Mouse (Mus musculus): ENCODE measurements around the gene Wdr83. TPM values are rescaled to one million over a fixed set of nuclear protein-coding genes. Genes with fewer than 3 reads are reported as not detected.
"Not testable (repeated sequence)": the region's sequence is repeated elsewhere in the genome, so short reads cannot be mapped to it uniquely, and the experiment has no call there.

The Wdr83 gene
- polyA plus RNA-seq, 1 experiment = 16.8 TPM

DNA sequence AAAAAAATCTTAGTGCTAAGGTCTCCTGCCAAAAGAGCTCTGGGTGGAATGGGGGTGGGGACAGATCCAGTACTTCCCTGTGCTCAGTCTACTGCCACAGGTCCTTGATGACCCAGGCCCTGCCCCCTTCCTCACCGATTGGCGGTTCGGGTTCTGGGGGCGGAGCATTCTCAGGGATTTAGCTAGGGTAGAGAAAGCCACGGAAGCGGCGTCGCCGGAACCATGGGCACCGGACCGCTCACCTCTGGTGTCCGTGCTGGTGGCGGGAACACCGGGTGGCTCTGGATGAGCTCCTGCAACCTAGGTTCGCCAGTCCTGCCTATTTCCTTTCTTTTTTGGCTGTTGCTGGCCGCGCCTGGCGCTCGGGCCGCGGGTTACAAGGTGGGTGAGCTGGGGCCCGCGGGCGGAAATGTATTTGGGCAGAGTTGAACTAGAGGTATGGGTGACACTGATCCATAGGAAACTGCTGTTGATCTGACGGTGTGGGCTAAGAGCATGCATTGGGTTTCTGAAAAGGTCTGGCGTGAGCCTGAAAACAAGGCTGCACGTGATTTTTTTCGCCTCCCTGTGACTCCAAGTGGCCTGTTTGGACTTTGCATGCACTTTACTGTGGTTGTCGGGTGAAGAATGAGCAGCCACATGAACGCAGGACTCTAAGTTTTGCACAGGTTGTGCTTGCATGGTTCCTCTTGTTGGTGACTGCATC is 2.2 kb upstream of the Wdr83 start, which contains the start of gene Man2b1:
Gene Man2b1, plus strand, starts transcription at position 163 of the 706 bp plus-strand sequence.
- H3K27ac ChIP-seq (ENCODE audit: insufficient read depth, low read length) = no peak within 1 kb of the TSS
- peaks cover 27% of the 10 kb centered on the region for H3K36me3 ChIP-seq (ENCODE audit: control insufficient read depth, insufficient read depth, low read length, poor library complexity, severe bottlenecking)
- peak; percentile 93 for TF ChIP-seq POLR2A (IDR thresholded peaks at IDR 0.05; ENCODE audit: insufficient read depth, low read length)
- no peak for TF ChIP-seq EP300 (IDR thresholded peaks at IDR 0.05; ENCODE audit: insufficient read depth, low read depth, low read length)
- TF ChIP-seq CTCF (IDR thresholded peaks at IDR 0.05; ENCODE audit: low read depth, low read length) = no peak
- peak within 1 kb of the TSS; percentile 95 for H3K4me3 ChIP-seq (ENCODE audit: low read depth, low read length)
- no peaks in the 10 kb centered on the region for H3K27me3 ChIP-seq (ENCODE audit: control insufficient read depth, insufficient read depth, low read length, poor library complexity, severe bottlenecking)
- no peaks in the 10 kb centered on the region for H3K9me3 ChIP-seq (replicated peaks; ENCODE audit: control insufficient read depth, insufficient read depth, low read length, poor library complexity, severe bottlenecking)
- peak within 1 kb of the TSS; percentile 85 for H3K9ac ChIP-seq (ENCODE audit: low read depth, poor library complexity, severe bottlenecking)
- no peaks in the 10 kb centered on the region for H3K4me1 ChIP-seq (ENCODE audit: control insufficient read depth, insufficient read depth, low read length)

DNA sequence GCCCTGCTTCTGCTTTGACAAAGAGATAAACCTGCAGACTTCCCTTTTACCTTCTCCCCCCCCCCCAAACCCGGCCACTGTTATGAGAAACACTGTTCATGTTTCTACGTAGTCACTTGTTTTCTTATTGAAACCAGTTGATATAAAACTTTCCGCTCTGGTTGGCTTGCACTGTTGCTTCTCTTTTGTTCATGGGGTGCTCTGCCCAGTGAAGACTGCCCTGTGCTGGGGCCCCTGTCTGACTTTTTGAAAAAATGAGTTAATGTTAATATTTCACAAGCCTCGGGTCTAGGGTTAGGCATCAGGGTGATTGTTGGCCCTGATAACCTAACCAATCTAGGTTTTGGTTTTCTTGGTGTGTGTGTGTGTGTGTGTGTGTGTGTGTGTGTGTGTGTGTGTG is 1.1 kb upstream of the Wdr83 start:
- not testable (repeated sequence) for H3K27me3 ChIP-seq (ENCODE audit: control insufficient read depth, insufficient read depth, low read length, poor library complexity, severe bottlenecking); H3K4me3 ChIP-seq (ENCODE audit: low read depth, low read length)

GRCm38 (mm10) chr8:85080532-85081215 is 432 bp downstream of the Wdr83 start, which contains the start of gene Wdr83os:
Gene Wdr83os, plus strand, starts transcription at chr8:85080740.
- peak within 1 kb of the TSS; percentile 1; the same call in 1 of the 2 replicates for H3K27ac ChIP-seq (ENCODE audit: insufficient read depth, low read length)

More for the DNA sequence above, 1.1 kb upstream of the Wdr83 start:
- not testable (repeated sequence) for H3K9ac ChIP-seq (ENCODE audit: low read depth, poor library complexity, severe bottlenecking); H3K27ac ChIP-seq (ENCODE audit: insufficient read depth, low read length); H3K4me1 ChIP-seq (ENCODE audit: control insufficient read depth, insufficient read depth, low read length); H3K9me3 ChIP-seq (replicated peaks; ENCODE audit: control insufficient read depth, insufficient read depth, low read length, poor library complexity, severe bottlenecking)
- H3K36me3 ChIP-seq (ENCODE audit: control insufficient read depth, insufficient read depth, low read length, poor library complexity, severe bottlenecking) = peaks cover 24% of the 10 kb centered on the region

GRCm38 (mm10) chr8:85080214-85080531 is 933 bp downstream of the Wdr83 start:
- H3K9me3 ChIP-seq (replicated peaks; ENCODE audit: control insufficient read depth, insufficient read depth, low read length, poor library complexity, severe bottlenecking) = no peaks in the 10 kb centered on the region
- peak overlapping the region; percentile 85 for H3K9ac ChIP-seq (ENCODE audit: low read depth, poor library complexity, severe bottlenecking)
- peaks cover 22% of the 10 kb centered on the region for H3K36me3 ChIP-seq (ENCODE audit: control insufficient read depth, insufficient read depth, low read length, poor library complexity, severe bottlenecking)
- H3K4me3 ChIP-seq (ENCODE audit: low read depth, low read length) = peak overlapping the region; percentile 95
- TF ChIP-seq CTCF (IDR thresholded peaks at IDR 0.05; ENCODE audit: low read depth, low read length) (no peak), POLR2A (IDR thresholded peaks at IDR 0.05; ENCODE audit: insufficient read depth, low read length) (no peak), EP300 (IDR thresholded peaks at IDR 0.05; ENCODE audit: insufficient read depth, low read depth, low read length) (no peak)
- no peaks in the 10 kb centered on the region for H3K27me3 ChIP-seq (ENCODE audit: control insufficient read depth, insufficient read depth, low read length, poor library complexity, severe bottlenecking)
- no peak overlapping the region for H3K27ac ChIP-seq (ENCODE audit: insufficient read depth, low read length)
- H3K4me1 ChIP-seq (ENCODE audit: control insufficient read depth, insufficient read depth, low read length) = no peaks in the 10 kb centered on the region

More at GRCm38 (mm10) chr8:85080532-85081215, 432 bp downstream of the Wdr83 start, which contains the start of gene Wdr83os:
- H3K9ac ChIP-seq (ENCODE audit: low read depth, poor library complexity, severe bottlenecking) = peak within 1 kb of the TSS; percentile 85
- no peaks in the 10 kb centered on the region for H3K9me3 ChIP-seq (replicated peaks; ENCODE audit: control insufficient read depth, insufficient read depth, low read length, poor library complexity, severe bottlenecking)
- H3K36me3 ChIP-seq (ENCODE audit: control insufficient read depth, insufficient read depth, low read length, poor library complexity, severe bottlenecking) = peaks cover 22% of the 10 kb centered on the region
- H3K27me3 ChIP-seq (ENCODE audit: control insufficient read depth, insufficient read depth, low read length, poor library complexity, severe bottlenecking) = no peaks in the 10 kb centered on the region
- H3K4me1 ChIP-seq (ENCODE audit: control insufficient read depth, insufficient read depth, low read length) = no peaks in the 10 kb centered on the region
- TF ChIP-seq CTCF (IDR thresholded peaks at IDR 0.05; ENCODE audit: low read depth, low read length) (no peak), POLR2A (IDR thresholded peaks at IDR 0.05; ENCODE audit: insufficient read depth, low read length) (no peak), EP300 (IDR thresholded peaks at IDR 0.05; ENCODE audit: insufficient read depth, low read depth, low read length) (no peak)
- H3K4me3 ChIP-seq (ENCODE audit: low read depth, low read length) = peak within 1 kb of the TSS; percentile 95

DNA sequence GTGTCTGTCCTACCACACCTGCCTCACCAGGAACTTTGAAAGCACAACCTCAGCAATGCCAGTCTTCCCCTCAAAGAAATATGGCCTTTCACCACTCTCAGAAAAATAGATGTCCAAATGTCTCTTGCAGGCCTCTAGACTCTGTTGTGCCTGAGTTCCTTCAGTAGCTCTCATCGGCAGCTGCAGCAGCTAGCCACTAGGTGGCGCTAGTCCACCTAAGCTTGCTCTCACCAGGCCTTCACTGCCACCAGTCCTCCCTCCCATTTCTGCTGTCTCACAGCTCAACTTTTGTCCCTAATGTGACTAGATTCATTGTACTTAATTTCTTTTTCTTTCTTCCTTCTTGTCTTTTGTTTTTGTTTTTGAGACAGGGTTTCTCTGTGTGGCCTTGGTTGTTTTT is 4.1 kb downstream of the Wdr83 start:
- Histone ChIP-seq H3K27ac (ENCODE audit: insufficient read depth, low read length) (no peak overlapping the region), H3K4me3 (ENCODE audit: low read depth, low read length) (no peak overlapping the region), H3K9ac (ENCODE audit: low read depth, poor library complexity, severe bottlenecking) (no peak overlapping the region), H3K27me3 (ENCODE audit: control insufficient read depth, insufficient read depth, low read length, poor library complexity, severe bottlenecking) (no peaks in the 10 kb centered on the region), H3K4me1 (ENCODE audit: control insufficient read depth, insufficient read depth, low read length) (no peaks in the 10 kb centered on the region), H3K9me3 (replicated peaks; ENCODE audit: control insufficient read depth, insufficient read depth, low read length, poor library complexity, severe bottlenecking) (no peaks in the 10 kb centered on the region), H3K36me3 (ENCODE audit: control insufficient read depth, insufficient read depth, low read length, poor library complexity, severe bottlenecking) (peaks cover 37% of the 10 kb centered on the region)
- peak; percentile 100 for TF ChIP-seq CTCF (IDR thresholded peaks at IDR 0.05; ENCODE audit: low read depth, low read length)
- no peak for TF ChIP-seq POLR2A (IDR thresholded peaks at IDR 0.05; ENCODE audit: insufficient read depth, low read length)
- no peak for TF ChIP-seq EP300 (IDR thresholded peaks at IDR 0.05; ENCODE audit: insufficient read depth, low read depth, low read length)

GRCm38 (mm10) chr8:85076001-85076400 is 5.1 kb downstream of the Wdr83 start:
- Histone ChIP-seq H3K4me3 (ENCODE audit: low read depth, low read length) (no peak overlapping the region), H3K4me1 (ENCODE audit: control insufficient read depth, insufficient read depth, low read length) (no peaks in the 10 kb centered on the region)

More at GRCm38 (mm10) chr8:85076001-85076400, 5.1 kb downstream of the Wdr83 start:
- H3K9ac ChIP-seq (ENCODE audit: low read depth, poor library complexity, severe bottlenecking) = no peak overlapping the region
- no peak for TF ChIP-seq EP300 (IDR thresholded peaks at IDR 0.05; ENCODE audit: insufficient read depth, low read depth, low read length)
- TF ChIP-seq CTCF (IDR thresholded peaks at IDR 0.05; ENCODE audit: low read depth, low read length) = peak; percentile 90
- no peaks in the 10 kb centered on the region for H3K9me3 ChIP-seq (replicated peaks; ENCODE audit: control insufficient read depth, insufficient read depth, low read length, poor library complexity, severe bottlenecking)
- H3K27me3 ChIP-seq (ENCODE audit: control insufficient read depth, insufficient read depth, low read length, poor library complexity, severe bottlenecking) = no peaks in the 10 kb centered on the region
- H3K27ac ChIP-seq (ENCODE audit: insufficient read depth, low read length) = no peak overlapping the region
- H3K36me3 ChIP-seq (ENCODE audit: control insufficient read depth, insufficient read depth, low read length, poor library complexity, severe bottlenecking) = peaks cover 37% of the 10 kb centered on the region
